Mouse (Mus musculus): Measurements from ENCODE around the gene Zfp711.

The Zfp711 gene

DNA sequence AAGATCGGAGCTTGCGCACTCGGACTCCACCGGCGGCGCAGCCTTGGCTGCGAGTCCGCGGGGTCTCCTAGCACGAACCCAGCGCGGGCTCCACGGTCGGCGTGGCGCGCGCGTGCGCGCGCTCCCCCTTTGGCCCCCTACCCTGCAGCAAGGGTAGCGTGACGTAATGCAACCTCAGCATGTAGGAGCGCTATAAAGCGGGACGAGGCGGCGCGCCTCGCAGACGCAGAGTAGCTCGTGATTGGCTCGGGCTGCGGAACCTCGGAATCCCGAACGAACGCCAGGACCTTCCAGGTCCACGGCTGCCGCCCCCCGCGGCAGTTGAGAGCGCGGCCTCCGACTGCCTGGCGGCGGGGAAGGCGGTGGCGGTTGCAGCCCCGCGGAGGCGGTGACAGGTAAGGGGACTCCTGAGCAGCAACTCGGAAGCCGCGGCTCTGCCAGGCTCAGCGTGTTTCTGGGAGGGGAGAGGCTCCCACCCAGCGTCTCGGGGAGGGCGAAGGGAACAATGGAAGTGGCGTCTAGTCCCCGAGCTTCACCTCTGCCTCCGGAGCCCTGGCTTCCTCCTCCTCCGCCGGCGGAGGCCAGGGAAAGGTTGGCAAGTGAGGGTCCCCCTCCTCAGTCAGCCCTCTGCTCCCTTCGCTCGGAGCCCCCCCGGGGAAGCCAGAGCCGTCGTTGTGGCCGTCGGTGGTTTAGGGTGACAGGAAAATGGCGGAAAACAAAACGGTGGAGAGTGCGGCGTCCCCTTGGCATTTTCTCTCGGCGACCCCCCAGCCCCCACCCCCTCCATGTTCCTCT is at the start of gene Zfp711:
Gene Zfp711 (plus strand): TSS at position 16 of the 795 bp plus-strand sequence.
- peak; percentile 64 for DNase-seq

DNA sequence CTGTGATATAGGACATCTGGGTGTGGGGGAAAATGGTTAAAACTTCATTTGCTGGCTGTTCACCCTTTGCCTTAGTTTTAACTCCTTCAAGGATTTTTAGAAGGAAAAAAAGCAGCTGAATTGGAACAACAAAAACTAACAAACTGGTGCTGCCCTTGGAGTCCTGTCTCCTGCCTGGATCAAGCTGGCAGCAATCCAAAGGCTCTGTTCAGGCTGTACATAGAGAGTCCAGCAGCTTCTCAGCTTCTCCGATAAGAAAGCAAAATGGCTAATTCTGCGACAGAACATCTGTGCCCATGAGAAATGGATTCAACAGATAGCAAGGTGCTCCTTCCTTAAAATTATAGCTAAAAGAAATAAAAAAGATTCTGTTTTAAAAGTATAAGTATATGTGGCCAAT is 32.6 kb upstream of the Zfp711 start:
- no peak for DNase-seq

DNA sequence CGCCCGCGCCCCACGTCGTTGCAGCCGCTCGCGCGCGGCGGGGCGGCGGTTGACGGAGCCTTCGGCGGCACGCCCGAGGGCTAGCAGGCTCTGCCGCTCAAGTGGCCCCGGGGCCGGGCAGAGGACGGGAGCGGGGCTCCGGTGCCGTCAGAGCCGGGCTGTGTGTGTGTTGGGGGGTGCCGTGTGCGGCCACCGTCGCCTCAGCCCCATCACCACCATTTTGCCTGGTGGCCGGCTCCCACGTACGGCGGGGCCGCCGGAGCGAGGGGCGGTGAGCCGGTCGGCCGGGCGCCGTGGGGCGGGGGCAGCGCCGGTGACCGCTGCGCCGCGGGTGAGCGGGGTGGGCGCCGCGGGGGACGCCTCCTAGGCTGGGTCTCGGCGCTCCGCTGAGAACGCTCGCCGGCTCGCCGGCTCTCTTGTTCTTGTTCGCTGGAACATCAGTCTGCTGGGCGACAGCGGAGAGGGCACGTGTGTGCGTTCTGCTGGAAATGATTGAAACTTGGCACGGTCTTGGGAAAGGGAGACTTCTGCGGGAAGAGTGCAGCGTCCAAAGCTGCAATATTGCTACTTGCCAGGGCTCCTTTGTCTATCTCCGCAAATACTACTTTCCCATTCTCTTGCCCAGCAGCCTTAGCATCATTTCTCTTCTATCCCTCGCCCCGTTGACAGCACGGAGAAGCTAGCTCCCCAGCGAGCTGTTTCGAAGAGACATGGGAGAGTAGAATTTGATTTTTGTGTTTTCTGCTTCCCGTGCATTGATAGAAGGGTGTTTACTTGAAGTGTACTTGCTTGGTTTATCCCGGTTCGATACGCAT is 1.2 kb downstream of the Zfp711 start:
- DNase-seq: peak; percentile 9

DNA sequence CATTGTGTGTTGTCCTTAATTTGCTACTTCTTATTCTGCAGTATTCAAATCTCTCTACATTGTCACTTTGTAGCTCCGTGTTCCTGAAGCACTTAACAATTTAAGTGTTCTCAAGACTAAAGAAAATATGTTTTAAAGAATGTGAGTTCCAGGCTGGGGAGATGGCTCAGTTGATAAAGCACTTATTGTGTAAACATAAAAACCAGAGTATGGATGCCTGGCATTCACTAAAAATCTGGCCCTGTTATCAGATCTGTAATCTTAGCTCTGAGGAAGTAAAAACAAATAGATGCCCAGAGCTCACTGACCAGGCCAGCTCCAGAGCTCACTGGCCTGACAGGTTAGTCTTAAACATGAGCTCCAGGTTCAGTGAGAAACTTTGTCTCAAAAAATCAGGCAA is 75.2 kb downstream of the Zfp711 start:
- DNase-seq: no peak

DNA sequence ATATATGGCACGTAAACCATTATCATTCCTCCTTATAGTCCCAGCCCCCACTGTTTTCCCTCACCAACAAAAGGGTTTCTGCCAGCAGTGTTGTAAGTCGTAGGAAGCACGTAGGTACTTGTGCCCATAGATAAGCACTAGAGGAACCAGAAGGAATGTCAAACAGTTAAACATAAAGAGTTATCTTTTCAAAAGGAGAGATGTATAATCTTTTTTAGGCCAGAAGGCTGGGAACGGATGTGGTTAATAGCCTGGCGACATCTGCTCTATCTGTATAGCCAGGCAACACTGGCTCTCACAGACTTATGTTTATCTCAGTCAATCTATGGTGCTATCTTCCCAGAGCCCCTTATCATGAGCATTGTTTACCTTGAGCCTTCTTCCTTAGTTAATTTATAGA is 80.3 kb downstream of the Zfp711 start:
- no peak for DNase-seq
